Mouse (Mus musculus): ENCODE results near the gene Pim2. TPM values are rescaled to one million over a fixed set of nuclear protein-coding genes. Genes with fewer than 3 reads are reported as not detected.

Gene Pim2
- polyA plus RNA-seq (2011; ENCODE audit: insufficient read depth, insufficient read length, low read depth, missing spikeins): 29.8 and 31.2 TPM in 2 replicates

- no peak within 1 kb of the TSS; the same call in 1 of the 2 replicates for H3K27ac ChIP-seq (ENCODE audit: insufficient read depth, low read length)
Measured at GRCm38 (mm10) chrX:7878007-7878419, at the start of gene Pim2. Gene Pim2, plus strand, starts transcription at chrX:7878262.

GRCm38 (mm10) chrX:7837146-7837545 is 40.9 kb upstream of the Pim2 start:
- Histone ChIP-seq H3K9ac (ENCODE audit: low read depth, poor library complexity, severe bottlenecking) (no peak overlapping the region), H3K27ac (ENCODE audit: insufficient read depth, low read length) (no peak overlapping the region), H3K4me1 (ENCODE audit: control insufficient read depth, insufficient read depth, low read length) (no peaks in the 10 kb centered on the region), H3K4me3 (ENCODE audit: low read depth, low read length) (no peak overlapping the region), H3K36me3 (ENCODE audit: control insufficient read depth, insufficient read depth, low read length, poor library complexity, severe bottlenecking) (no peaks in the 10 kb centered on the region; the same call in 1 of the 2 replicates), H3K27me3 (ENCODE audit: control insufficient read depth, insufficient read depth, low read length, poor library complexity, severe bottlenecking) (no peaks in the 10 kb centered on the region), H3K9me3 (replicated peaks; ENCODE audit: control insufficient read depth, insufficient read depth, low read length, poor library complexity, severe bottlenecking) (no peaks in the 10 kb centered on the region)
- TF ChIP-seq CTCF (IDR thresholded peaks at IDR 0.05; ENCODE audit: low read depth, low read length) (no peak), EP300 (IDR thresholded peaks at IDR 0.05; ENCODE audit: insufficient read depth, low read depth, low read length) (no peak), POLR2A (IDR thresholded peaks at IDR 0.05; ENCODE audit: insufficient read depth, low read length) (no peak)

More at GRCm38 (mm10) chrX:7878007-7878419, at the start of gene Pim2:
- peak within 1 kb of the TSS; percentile 78 for H3K4me3 ChIP-seq (ENCODE audit: low read depth, low read length)
- no peaks in the 10 kb centered on the region for H3K9me3 ChIP-seq (replicated peaks; ENCODE audit: control insufficient read depth, insufficient read depth, low read length, poor library complexity, severe bottlenecking)
- H3K36me3 ChIP-seq (ENCODE audit: control insufficient read depth, insufficient read depth, low read length, poor library complexity, severe bottlenecking): peaks cover 2% of the 10 kb centered on the region; the same call in 1 of the 2 replicates
- H3K9ac ChIP-seq (ENCODE audit: low read depth, poor library complexity, severe bottlenecking): peak within 1 kb of the TSS; percentile 55
- no peaks in the 10 kb centered on the region for H3K27me3 ChIP-seq (ENCODE audit: control insufficient read depth, insufficient read depth, low read length, poor library complexity, severe bottlenecking)
- TF ChIP-seq EP300 (IDR thresholded peaks at IDR 0.05; ENCODE audit: insufficient read depth, low read depth, low read length) (no peak), CTCF (IDR thresholded peaks at IDR 0.05; ENCODE audit: low read depth, low read length) (no peak), POLR2A (IDR thresholded peaks at IDR 0.05; ENCODE audit: insufficient read depth, low read length) (no peak)
- H3K4me1 ChIP-seq (ENCODE audit: control insufficient read depth, insufficient read depth, low read length): no peaks in the 10 kb centered on the region

GRCm38 (mm10) chrX:7840842-7841162 is 37.3 kb upstream of the Pim2 start:
- peaks cover 4% of the 10 kb centered on the region; the same call in 1 of the 2 replicates for H3K36me3 ChIP-seq (ENCODE audit: control insufficient read depth, insufficient read depth, low read length, poor library complexity, severe bottlenecking)
- TF ChIP-seq EP300 (IDR thresholded peaks at IDR 0.05; ENCODE audit: insufficient read depth, low read depth, low read length): no peak
- no peak overlapping the region for H3K9ac ChIP-seq (ENCODE audit: low read depth, poor library complexity, severe bottlenecking)
- peak overlapping the region; percentile 24; the same call in 1 of the 2 replicates for H3K4me3 ChIP-seq (ENCODE audit: low read depth, low read length)
- no peak overlapping the region for H3K27ac ChIP-seq (ENCODE audit: insufficient read depth, low read length)
- no peaks in the 10 kb centered on the region for H3K27me3 ChIP-seq (ENCODE audit: control insufficient read depth, insufficient read depth, low read length, poor library complexity, severe bottlenecking)
- no peaks in the 10 kb centered on the region for H3K9me3 ChIP-seq (replicated peaks; ENCODE audit: control insufficient read depth, insufficient read depth, low read length, poor library complexity, severe bottlenecking)
- no peaks in the 10 kb centered on the region for H3K4me1 ChIP-seq (ENCODE audit: control insufficient read depth, insufficient read depth, low read length)

- no peaks in the 10 kb centered on the region for H3K27me3 ChIP-seq (ENCODE audit: control insufficient read depth, insufficient read depth, low read length, poor library complexity, severe bottlenecking)
- no peaks in the 10 kb centered on the region for H3K4me1 ChIP-seq (ENCODE audit: control insufficient read depth, insufficient read depth, low read length)
- peak within 1 kb of the TSS; percentile 98 for H3K9ac ChIP-seq (ENCODE audit: low read depth, poor library complexity, severe bottlenecking)
- peak within 1 kb of the TSS; percentile 98 for H3K4me3 ChIP-seq (ENCODE audit: low read depth, low read length)
- H3K27ac ChIP-seq (ENCODE audit: insufficient read depth, low read length): peak within 1 kb of the TSS; percentile 95
- TF ChIP-seq POLR2A (IDR thresholded peaks at IDR 0.05; ENCODE audit: insufficient read depth, low read length): no peak
- no peak for TF ChIP-seq CTCF (IDR thresholded peaks at IDR 0.05; ENCODE audit: low read depth, low read length)
- no peak for TF ChIP-seq EP300 (IDR thresholded peaks at IDR 0.05; ENCODE audit: insufficient read depth, low read depth, low read length)
- peaks cover 4% of the 10 kb centered on the region; the same call in 1 of the 2 replicates for H3K36me3 ChIP-seq (ENCODE audit: control insufficient read depth, insufficient read depth, low read length, poor library complexity, severe bottlenecking)
- no peaks in the 10 kb centered on the region for H3K9me3 ChIP-seq (replicated peaks; ENCODE audit: control insufficient read depth, insufficient read depth, low read length, poor library complexity, severe bottlenecking)
Measured at GRCm38 (mm10) chrX:7841163-7842162, 36.6 kb upstream of the Pim2 start, which contains the start of gene Otud5. Gene Otud5, plus strand, starts transcription at chrX:7841364.

- Histone ChIP-seq H3K27ac (ENCODE audit: insufficient read depth, low read length) (peak overlapping the region; percentile 95), H3K9me3 (replicated peaks; ENCODE audit: control insufficient read depth, insufficient read depth, low read length, poor library complexity, severe bottlenecking) (no peaks in the 10 kb centered on the region), H3K4me3 (ENCODE audit: low read depth, low read length) (peak overlapping the region; percentile 98), H3K36me3 (ENCODE audit: control insufficient read depth, insufficient read depth, low read length, poor library complexity, severe bottlenecking) (peaks cover 4% of the 10 kb centered on the region; the same call in 1 of the 2 replicates), H3K27me3 (ENCODE audit: control insufficient read depth, insufficient read depth, low read length, poor library complexity, severe bottlenecking) (no peaks in the 10 kb centered on the region), H3K9ac (ENCODE audit: low read depth, poor library complexity, severe bottlenecking) (peak overlapping the region; percentile 98), H3K4me1 (ENCODE audit: control insufficient read depth, insufficient read depth, low read length) (no peaks in the 10 kb centered on the region)
- TF ChIP-seq POLR2A (IDR thresholded peaks at IDR 0.05; ENCODE audit: insufficient read depth, low read length) (no peak), EP300 (IDR thresholded peaks at IDR 0.05; ENCODE audit: insufficient read depth, low read depth, low read length) (no peak)
Measured at GRCm38 (mm10) chrX:7842318-7842717, 35.7 kb upstream of the Pim2 start.

GRCm38 (mm10) chrX:7847845-7848244 is 30.2 kb upstream of the Pim2 start:
- Histone ChIP-seq H3K9me3 (replicated peaks; ENCODE audit: control insufficient read depth, insufficient read depth, low read length, poor library complexity, severe bottlenecking) (no peaks in the 10 kb centered on the region), H3K9ac (ENCODE audit: low read depth, poor library complexity, severe bottlenecking) (no peak overlapping the region), H3K36me3 (ENCODE audit: control insufficient read depth, insufficient read depth, low read length, poor library complexity, severe bottlenecking) (peaks cover 4% of the 10 kb centered on the region; the same call in 1 of the 2 replicates), H3K27me3 (ENCODE audit: control insufficient read depth, insufficient read depth, low read length, poor library complexity, severe bottlenecking) (no peaks in the 10 kb centered on the region), H3K27ac (ENCODE audit: insufficient read depth, low read length) (no peak overlapping the region), H3K4me3 (ENCODE audit: low read depth, low read length) (no peak overlapping the region), H3K4me1 (ENCODE audit: control insufficient read depth, insufficient read depth, low read length) (no peaks in the 10 kb centered on the region)
- TF ChIP-seq POLR2A (IDR thresholded peaks at IDR 0.05; ENCODE audit: insufficient read depth, low read length): no peak
- no peak for TF ChIP-seq EP300 (IDR thresholded peaks at IDR 0.05; ENCODE audit: insufficient read depth, low read depth, low read length)
- no peak for TF ChIP-seq CTCF (IDR thresholded peaks at IDR 0.05; ENCODE audit: low read depth, low read length)
